ENCODE assay signal across 23 mouse cellular contexts in the genomic region with DNA sequence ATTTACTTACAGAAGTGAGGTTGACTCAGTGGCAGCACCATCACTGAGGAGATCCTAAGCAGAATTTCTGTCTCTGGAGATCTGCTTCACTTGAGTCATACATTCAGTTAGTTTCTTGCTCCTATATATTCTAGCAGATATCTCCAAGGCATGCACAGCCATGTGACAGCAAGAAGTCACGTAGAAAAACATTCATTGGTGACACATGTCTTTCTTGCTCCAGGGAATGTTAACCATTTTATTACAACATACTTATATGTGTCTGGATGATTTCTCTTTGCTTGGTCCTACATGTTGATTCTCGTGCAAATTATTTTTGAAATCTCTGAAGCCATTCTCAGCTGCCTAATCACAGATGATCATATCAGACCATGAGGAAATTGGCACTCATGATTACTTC. TPM values are rescaled to one million over a fixed set of nuclear protein-coding genes. Genes with fewer than 3 reads are reported as not detected.
"Had no signal": no experiment of that assay in that cellular context is flagged by ENCODE, and none has a peak within 500 bp of the region (broad histone marks: within the 10 kb centered on the region; RNA-seq: fewer than 3 reads in every experiment).

TSS of gene Prl8a9 (minus strand) at position 101 of the 400 bp plus-strand sequence.

- H3K4me3 ChIP-seq: neural tube, embryonic 13.5 days; neural tube, embryonic 15.5 days; stomach, embryonic 15.5 days had no signal

- H3K36me3 ChIP-seq: neural tube, embryonic 13.5 days; neural tube, embryonic 15.5 days; stomach, embryonic 15.5 days had no signal

- H3K27ac ChIP-seq: neural tube, embryonic 13.5 days; neural tube, embryonic 15.5 days; stomach, embryonic 15.5 days; stomach, postnatal 0 days had no signal

- H3K9me3 ChIP-seq: neural tube, embryonic 13.5 days; neural tube, embryonic 15.5 days; stomach, embryonic 15.5 days had no signal

- H3K27me3 ChIP-seq: neural tube, embryonic 13.5 days; neural tube, embryonic 15.5 days; stomach, embryonic 15.5 days had no signal

- H3K4me1 ChIP-seq: neural tube, embryonic 13.5 days; neural tube, embryonic 15.5 days; stomach, embryonic 15.5 days had no signal

- H3K9ac ChIP-seq: neural tube, embryonic 13.5 days; neural tube, embryonic 15.5 days; stomach, embryonic 15.5 days had no signal

- DNase-seq: retina, postnatal 1 day; right cerebral cortex, adult 18-20 months; right cerebral cortex, postnatal 14 days; right cerebral cortex, postnatal 25 days; right cerebral cortex, postnatal 4 days; spleen, adult 18-20 months; thymus, adult 18-20 months; thymus, adult 2 months; thymus, postnatal 14 days; thymus, postnatal 25 days; thymus, postnatal 36 days; thymus, postnatal 4 days had no signal

RNA-seq across cellular contexts. Expression of gene Prl8a9, which starts in this region (rescaled TPM):
- polyA plus RNA-seq: neural tube, embryonic 13.5 days; neural tube, embryonic 14.5 days; neural tube, embryonic 15.5 days; small intestine, adult 2 months; spleen, adult 2 months; stomach, embryonic 14.5 days; stomach, embryonic 15.5 days; stomach, embryonic 16.5 days; stomach, postnatal 0 days; testis, adult 2 months; thymus, adult 2 months; thymus, postnatal 0 days had no signal
